20 mouse cellular contexts compared by ENCODE assay signal in the genomic region with DNA sequence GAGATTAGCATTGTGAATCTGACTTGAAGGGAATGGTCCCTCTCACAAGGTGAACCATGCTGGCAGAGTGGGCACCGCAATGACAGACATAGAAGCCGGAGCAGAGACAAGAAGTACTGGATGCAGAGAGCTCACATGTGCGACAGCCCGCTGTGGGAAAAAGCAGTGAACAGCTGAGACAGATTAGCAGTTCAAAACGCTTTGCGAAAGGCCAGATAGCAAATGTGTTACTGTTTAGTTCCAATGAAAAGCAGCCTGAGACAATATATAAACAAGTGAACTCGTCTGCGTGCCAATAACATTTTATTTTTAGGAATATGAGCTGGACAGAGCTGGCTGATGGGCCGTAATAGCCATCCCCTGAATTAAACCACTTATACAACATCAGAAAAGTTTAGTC. TPM values are rescaled to one million over a fixed set of nuclear protein-coding genes. Genes with fewer than 3 reads are reported as not detected.
DNase-seq lines count a peak whose midpoint lies in the region; ATAC-seq and TF ChIP-seq lines count a peak whose summit lies in the region.
"Had no signal": no experiment of that assay in that cellular context is flagged by ENCODE, and none has a peak within 500 bp of the region (broad histone marks: within the 10 kb centered on the region; RNA-seq: fewer than 3 reads in every experiment).

No protein-coding gene starts in this region.

- H3K27ac ChIP-seq in heart, embryonic 11.5 days (ENCODE audit: low read depth, low read length), result no peak overlapping the region
- no peak overlapping the region for H3K27ac ChIP-seq in lung, embryonic 15.5 days
- H3K27ac ChIP-seq in embryonic facial prominence, embryonic 14.5 days (replicated peaks; ENCODE audit: low read depth, low read length), result no peak overlapping the region
- H3K27ac ChIP-seq in stomach, postnatal 0 days (replicated peaks), result no peak overlapping the region
- H3K27ac ChIP-seq: forebrain, embryonic 13.5 days; hindbrain, embryonic 13.5 days; left cerebral cortex, adult 2 months; limb, embryonic 12.5 days; neural tube, embryonic 13.5 days had no signal

- no peak overlapping the region for H3K9ac ChIP-seq in heart, embryonic 11.5 days (ENCODE audit: low read depth, low read length)
- H3K9ac ChIP-seq in lung, embryonic 15.5 days, result no peak overlapping the region
- H3K9ac ChIP-seq in embryonic facial prominence, embryonic 14.5 days (ENCODE audit: low read depth, low read length), result no peak overlapping the region
- H3K9ac ChIP-seq in stomach, postnatal 0 days (ENCODE audit: low read length), result no peak overlapping the region
- H3K9ac ChIP-seq: forebrain, embryonic 13.5 days; hindbrain, embryonic 13.5 days; limb, embryonic 12.5 days; liver, postnatal 0 days; neural tube, embryonic 13.5 days had no signal

- no peak for TF ChIP-seq CTCF in stomach, postnatal 0 days (IDR thresholded peaks at IDR 0.05; ENCODE audit: low read depth)

- no peaks in the 10 kb centered on the region for H3K9me3 ChIP-seq in heart, embryonic 11.5 days (replicated peaks; ENCODE audit: control insufficient read depth, low read length)
- no peaks in the 10 kb centered on the region for H3K9me3 ChIP-seq in lung, embryonic 15.5 days
- no peaks in the 10 kb centered on the region for H3K9me3 ChIP-seq in embryonic facial prominence, embryonic 14.5 days (ENCODE audit: control insufficient read depth, low read length)
- no peaks in the 10 kb centered on the region for H3K9me3 ChIP-seq in stomach, postnatal 0 days (ENCODE audit: control insufficient read depth, low read length)
- H3K9me3 ChIP-seq: forebrain, embryonic 13.5 days; hindbrain, embryonic 13.5 days; limb, embryonic 12.5 days; neural tube, embryonic 13.5 days had no signal

- no peak overlapping the region for H3K4me2 ChIP-seq in heart, embryonic 11.5 days
- no peak overlapping the region for H3K4me2 ChIP-seq in lung, embryonic 15.5 days
- H3K4me2 ChIP-seq in embryonic facial prominence, embryonic 14.5 days (ENCODE audit: low read depth, low read length), result peak overlapping the region; percentile 1
- no peak overlapping the region for H3K4me2 ChIP-seq in stomach, postnatal 0 days (replicated peaks; ENCODE audit: low read depth)
- H3K4me2 ChIP-seq: forebrain, embryonic 13.5 days; hindbrain, embryonic 13.5 days; limb, embryonic 12.5 days; neural tube, embryonic 13.5 days had no signal

- H3K36me3 ChIP-seq in heart, embryonic 11.5 days (ENCODE audit: control insufficient read depth, insufficient read depth, low read length), result no peaks in the 10 kb centered on the region
- no peaks in the 10 kb centered on the region for H3K36me3 ChIP-seq in lung, embryonic 15.5 days
- H3K36me3 ChIP-seq in embryonic facial prominence, embryonic 14.5 days (ENCODE audit: control insufficient read depth, insufficient read depth, low read length), result no peaks in the 10 kb centered on the region
- no peaks in the 10 kb centered on the region for H3K36me3 ChIP-seq in stomach, postnatal 0 days (ENCODE audit: control insufficient read depth, insufficient read depth, low read length)
- H3K36me3 ChIP-seq: hindbrain, embryonic 13.5 days; limb, embryonic 12.5 days; neural tube, embryonic 13.5 days had no signal

- DNase-seq in heart, adult 11 months, result peak; percentile 67
- no peak for DNase-seq in lung, postnatal 25 days (ENCODE audit: low spot score)
- peak; percentile 86 for DNase-seq in embryonic facial prominence, embryonic 14.5 days (ENCODE audit: low spot score)
- no peak for DNase-seq in stomach, postnatal 0 days (ENCODE audit: low spot score)
- DNase-seq in gastrocnemius, postnatal 10 days, result no peak
- DNase-seq: adrenal gland, postnatal 14 days; cerebellum, adult 11-12 months; cerebellum, postnatal 36 days; heart, adult 18-20 months; heart, postnatal 14 days; liver, postnatal 0 days; thymus, postnatal 25 days had no signal

- 71% methylated on average over 9 of the region's 9 CpGs for WGBS in heart, embryonic 11.5 days (ENCODE audit: insufficient replicate concordance)
- WGBS in lung, embryonic 15.5 days, result 48% methylated on average over 9 of the region's 9 CpGs
- 33% methylated on average over 9 of the region's 9 CpGs for WGBS in embryonic facial prominence, embryonic 14.5 days
- WGBS in stomach, postnatal 0 days, result 45% methylated on average over 9 of the region's 9 CpGs

- no peak for TF ChIP-seq EP300 in stomach, postnatal 0 days (optimal IDR thresholded peaks at IDR 0.05)

- no peak overlapping the region for H3K4me3 ChIP-seq in heart, embryonic 11.5 days (ENCODE audit: low read depth, low read length)
- H3K4me3 ChIP-seq in lung, embryonic 15.5 days, result no peak overlapping the region
- no peak overlapping the region for H3K4me3 ChIP-seq in embryonic facial prominence, embryonic 14.5 days (ENCODE audit: low read depth, low read length)
- no peak overlapping the region for H3K4me3 ChIP-seq in stomach, postnatal 0 days (ENCODE audit: low read depth, low read length)
- H3K4me3 ChIP-seq: forebrain, embryonic 13.5 days; hindbrain, embryonic 13.5 days; left cerebral cortex, adult 2 months; limb, embryonic 12.5 days; neural tube, embryonic 13.5 days had no signal

- H3K4me1 ChIP-seq in heart, embryonic 11.5 days (ENCODE audit: control insufficient read depth, insufficient read depth, low read length), result 0 out of 2 replicates have a peak, but pooled peaks cover 4% of the 10 kb centered on the region
- H3K4me1 ChIP-seq in lung, embryonic 15.5 days, result peaks cover 10% of the 10 kb centered on the region; the same call in 1 of the 2 replicates
- H3K4me1 ChIP-seq in embryonic facial prominence, embryonic 14.5 days (ENCODE audit: control insufficient read depth, insufficient read depth, low read length), result peaks cover 20% of the 10 kb centered on the region
- no peaks in the 10 kb centered on the region for H3K4me1 ChIP-seq in stomach, postnatal 0 days (replicated peaks; ENCODE audit: control insufficient read depth, insufficient read depth)

- no peaks in the 10 kb centered on the region for H3K27me3 ChIP-seq in heart, embryonic 11.5 days (ENCODE audit: control insufficient read depth, insufficient read depth, low read length)
- H3K27me3 ChIP-seq in lung, embryonic 15.5 days, result peaks cover 11% of the 10 kb centered on the region; the same call in 1 of the 2 replicates
- H3K27me3 ChIP-seq in embryonic facial prominence, embryonic 14.5 days (replicated peaks; ENCODE audit: control insufficient read depth, insufficient read depth, low read length), result no peaks in the 10 kb centered on the region
- H3K27me3 ChIP-seq in stomach, postnatal 0 days (ENCODE audit: control insufficient read depth, insufficient read depth, low read length), result no peaks in the 10 kb centered on the region
- H3K27me3 ChIP-seq: CH12.LX; forebrain, embryonic 13.5 days; hindbrain, embryonic 13.5 days; limb, embryonic 12.5 days; neural tube, embryonic 13.5 days had no signal

- no peak for ATAC-seq in heart, embryonic 11.5 days (replicated peaks; ENCODE audit: insufficient number of reproducible peaks, low FRiP score, low TSS enrichment)
- ATAC-seq in lung, embryonic 15.5 days (ENCODE audit: borderline replicate concordance, extremely low read depth, low FRiP score, low TSS enrichment), result peak; percentile 41; the same call in 1 of the 2 replicates
- peak; percentile 58; the same call in 1 of the 2 replicates for ATAC-seq in embryonic facial prominence, embryonic 14.5 days (ENCODE audit: low read depth)
- ATAC-seq in stomach, postnatal 0 days (ENCODE audit: low FRiP score, low TSS enrichment), result peak; percentile 24; the same call in 1 of the 2 replicates
- ATAC-seq: forebrain, embryonic 13.5 days; liver, postnatal 0 days had no signal

RNA-seq across cellular contexts. Expression of gene Eid1, which starts 8.9 kb away (rescaled TPM):
- polyA plus RNA-seq in heart, embryonic 11.5 days (2014; fragmentation: Nextera tagmentation; extraction: Ambion mirVana), result 182 and 197 TPM in 2 replicates
- 117 and 126 TPM in 2 replicates for polyA plus RNA-seq in lung, embryonic 15.5 days (2015; fragmentation: Nextera tagmentation; extraction: Ambion mirVana)
- 273 and 294 TPM in 2 replicates for polyA plus RNA-seq in embryonic facial prominence, embryonic 14.5 days (2014; fragmentation: Nextera tagmentation; extraction: Ambion mirVana)
- 97.9 and 98.3 TPM in 2 replicates for polyA plus RNA-seq in stomach, postnatal 0 days (2015; fragmentation: Nextera tagmentation; extraction: Ambion mirVana)
- total RNA-seq in gastrocnemius, postnatal 10 days (2021), result 10 to 100 TPM; 82.7 to 88.9 TPM

RNA-seq across cellular contexts. Expression of gene Shc4, which starts 42.1 kb away (rescaled TPM):
- 1.2 and 2.0 TPM in 2 replicates for polyA plus RNA-seq in heart, embryonic 11.5 days (2014; fragmentation: Nextera tagmentation; extraction: Ambion mirVana)
- polyA plus RNA-seq in lung, embryonic 15.5 days (2015; fragmentation: Nextera tagmentation; extraction: Ambion mirVana), result 1.2 and 1.3 TPM in 2 replicates
- polyA plus RNA-seq in embryonic facial prominence, embryonic 14.5 days (2014; fragmentation: Nextera tagmentation; extraction: Ambion mirVana), result 1.3 and 2.1 TPM in 2 replicates
- polyA plus RNA-seq in stomach, postnatal 0 days (2015; fragmentation: Nextera tagmentation; extraction: Ambion mirVana), result 1.0 and 1.1 TPM in 2 replicates
- 1 to 10 TPM; 3.4 to 3.5 TPM for total RNA-seq in gastrocnemius, postnatal 10 days (2021)

RNA-seq across cellular contexts. Expression of gene Cep152, which starts 56.9 kb away (rescaled TPM):
- 5.2 and 5.3 TPM in 2 replicates for polyA plus RNA-seq in heart, embryonic 11.5 days (2014; fragmentation: Nextera tagmentation; extraction: Ambion mirVana)
- polyA plus RNA-seq in lung, embryonic 15.5 days (2015; fragmentation: Nextera tagmentation; extraction: Ambion mirVana), result 7.4 and 8.1 TPM in 2 replicates
- 6.9 and 7.0 TPM in 2 replicates for polyA plus RNA-seq in embryonic facial prominence, embryonic 14.5 days (2014; fragmentation: Nextera tagmentation; extraction: Ambion mirVana)
- polyA plus RNA-seq in stomach, postnatal 0 days (2015; fragmentation: Nextera tagmentation; extraction: Ambion mirVana), result 0.94 and 1.2 TPM in 2 replicates
- 1 to 10 TPM; 1.6 to 2.6 TPM for total RNA-seq in gastrocnemius, postnatal 10 days (2021)

Comparison
In these comparisons a context has a peak if more than half of its experiments do, and no peak if none do; other contexts are left out.
1. DNase-seq: peak in heart, adult 11 months (single experiment) and embryonic facial prominence, embryonic 14.5 days (single experiment); none in lung, postnatal 25 days (single experiment), stomach, postnatal 0 days (single experiment) and gastrocnemius, postnatal 10 days (single experiment).